Mouse (Mus musculus): ENCODE measurements around the gene Aadac. TPM values are rescaled to one million over a fixed set of nuclear protein-coding genes. Genes with fewer than 3 reads are reported as not detected.

Gene Aadac
- total RNA-seq (2018; cell fraction: chromatin; rRNA removed), result not detected
- not detected for total RNA-seq (2018; cell fraction: cytosol; rRNA removed)
- total RNA-seq (2018; cell fraction: nucleus; rRNA removed), result not detected
- not detected in 3 replicates for polyA plus RNA-seq (2018)

- 78% methylated on average over 1 of the region's 1 CpGs for whole genome bisulfite sequencing (ENCODE audit: missing documents)
- H3K27ac ChIP-seq, result no peak within 1 kb of the TSS
- H3K36me3 ChIP-seq (ENCODE audit: inconsistent target), result no peaks in the 10 kb centered on the region
- no peaks in the 10 kb centered on the region for H3K79me2 ChIP-seq (ENCODE audit: inconsistent target)
- no peak within 1 kb of the TSS for H3K4me3 ChIP-seq (ENCODE audit: inconsistent target)
Observed at GRCm38 (mm10) chr3:60025417-60025816, at the start of gene Aadac. Aadac (plus strand) TSS chr3:60025717.

GRCm38 (mm10) chr3:60003622-60004021 is 21.9 kb upstream of the Aadac start:
- Histone ChIP-seq H3K4me3 (ENCODE audit: inconsistent target) (no peak overlapping the region), H3K27ac (no peak overlapping the region), H3K36me3 (ENCODE audit: inconsistent target) (no peaks in the 10 kb centered on the region), H3K79me2 (ENCODE audit: inconsistent target) (no peaks in the 10 kb centered on the region)

GRCm38 (mm10) chr3:60006443-60006842 is 19.1 kb upstream of the Aadac start, which contains the start of gene Aadacl2:
Aadacl2 (plus strand) TSS chr3:60006743.
- Histone ChIP-seq H3K36me3 (ENCODE audit: inconsistent target) (no peaks in the 10 kb centered on the region), H3K79me2 (ENCODE audit: inconsistent target) (no peaks in the 10 kb centered on the region), H3K4me3 (ENCODE audit: inconsistent target) (no peak within 1 kb of the TSS), H3K27ac (no peak within 1 kb of the TSS)
- 100% methylated on average over 1 of the region's 1 CpGs for WGBS (ENCODE audit: missing documents)

- H3K4me3 ChIP-seq (ENCODE audit: inconsistent target), result no peak overlapping the region
- no peaks in the 10 kb centered on the region for H3K36me3 ChIP-seq (ENCODE audit: inconsistent target)
- H3K79me2 ChIP-seq (ENCODE audit: inconsistent target), result no peaks in the 10 kb centered on the region
- no peak overlapping the region for H3K27ac ChIP-seq
- 93% methylated on average over 4 of the region's 4 CpGs for WGBS (ENCODE audit: missing documents)
Observed at GRCm38 (mm10) chr3:60031511-60031910, 6.0 kb downstream of the Aadac start.

- WGBS (ENCODE audit: missing documents), result 97% methylated on average over 3 of the region's 3 CpGs
- no peaks in the 10 kb centered on the region for H3K36me3 ChIP-seq (ENCODE audit: inconsistent target)
- H3K4me3 ChIP-seq (ENCODE audit: inconsistent target), result no peak overlapping the region
- no peak overlapping the region for H3K27ac ChIP-seq
- H3K79me2 ChIP-seq (ENCODE audit: inconsistent target), result no peaks in the 10 kb centered on the region
Observed at GRCm38 (mm10) chr3:60046221-60046913, 20.9 kb downstream of the Aadac start.

GRCm38 (mm10) chr3:60053231-60053927 is 27.9 kb downstream of the Aadac start:
- H3K27ac ChIP-seq, result no peak overlapping the region
- H3K36me3 ChIP-seq (ENCODE audit: inconsistent target), result no peaks in the 10 kb centered on the region
- no peak overlapping the region for H3K4me3 ChIP-seq (ENCODE audit: inconsistent target)
- H3K79me2 ChIP-seq (ENCODE audit: inconsistent target), result no peaks in the 10 kb centered on the region
- 59% methylated on average over 3 of the region's 3 CpGs for WGBS (ENCODE audit: missing documents)

- no peak overlapping the region for H3K4me3 ChIP-seq (ENCODE audit: inconsistent target)
- WGBS (ENCODE audit: missing documents), result 92% methylated on average over 2 of the region's 2 CpGs
- H3K27ac ChIP-seq, result no peak overlapping the region
Observed at GRCm38 (mm10) chr3:60053931-60054330, 28.4 kb downstream of the Aadac start.

GRCm38 (mm10) chr3:60056451-60056850 is 30.9 kb downstream of the Aadac start:
- H3K27ac ChIP-seq, result no peak overlapping the region
- no peaks in the 10 kb centered on the region for H3K36me3 ChIP-seq (ENCODE audit: inconsistent target)
- no peak overlapping the region for H3K4me3 ChIP-seq (ENCODE audit: inconsistent target)
- H3K79me2 ChIP-seq (ENCODE audit: inconsistent target), result no peaks in the 10 kb centered on the region
- WGBS (ENCODE audit: missing documents), result 52% methylated on average over 3 of the region's 3 CpGs

More at GRCm38 (mm10) chr3:60053931-60054330, 28.4 kb downstream of the Aadac start:
- no peaks in the 10 kb centered on the region for H3K79me2 ChIP-seq (ENCODE audit: inconsistent target)
- no peaks in the 10 kb centered on the region for H3K36me3 ChIP-seq (ENCODE audit: inconsistent target)

GRCm38 (mm10) chr3:60057070-60057808 is 31.7 kb downstream of the Aadac start:
- WGBS (ENCODE audit: missing documents), result 100% methylated on average over 2 of the region's 2 CpGs
- H3K79me2 ChIP-seq (ENCODE audit: inconsistent target), result no peaks in the 10 kb centered on the region
- no peaks in the 10 kb centered on the region for H3K36me3 ChIP-seq (ENCODE audit: inconsistent target)
- no peak overlapping the region for H3K4me3 ChIP-seq (ENCODE audit: inconsistent target)
- H3K27ac ChIP-seq, result no peak overlapping the region

GRCm38 (mm10) chr3:60057809-60058082 is 32.2 kb downstream of the Aadac start:
- Histone ChIP-seq H3K4me3 (ENCODE audit: inconsistent target) (no peak overlapping the region), H3K36me3 (ENCODE audit: inconsistent target) (no peaks in the 10 kb centered on the region), H3K27ac (no peak overlapping the region), H3K79me2 (ENCODE audit: inconsistent target) (no peaks in the 10 kb centered on the region)
- WGBS (ENCODE audit: missing documents), result 100% methylated on average over 1 of the region's 1 CpGs

- no peaks in the 10 kb centered on the region for H3K36me3 ChIP-seq (ENCODE audit: inconsistent target)
- H3K4me3 ChIP-seq (ENCODE audit: inconsistent target), result no peak overlapping the region
- H3K27ac ChIP-seq, result no peak overlapping the region
- no peaks in the 10 kb centered on the region for H3K79me2 ChIP-seq (ENCODE audit: inconsistent target)
- WGBS (ENCODE audit: missing documents), result 100% methylated on average over 1 of the region's 1 CpGs
Observed at GRCm38 (mm10) chr3:60078883-60079415, 53.4 kb downstream of the Aadac start.

GRCm38 (mm10) chr3:60080572-60080971 is 55.1 kb downstream of the Aadac start:
- Histone ChIP-seq H3K4me3 (ENCODE audit: inconsistent target) (no peak overlapping the region), H3K36me3 (ENCODE audit: inconsistent target) (no peaks in the 10 kb centered on the region), H3K27ac (no peak overlapping the region), H3K79me2 (ENCODE audit: inconsistent target) (no peaks in the 10 kb centered on the region)
- 10% methylated on average over 4 of the region's 4 CpGs for WGBS (ENCODE audit: missing documents)

- H3K36me3 ChIP-seq (ENCODE audit: inconsistent target), result no peaks in the 10 kb centered on the region
- no peak within 1 kb of the TSS for H3K27ac ChIP-seq
- H3K4me3 ChIP-seq (ENCODE audit: inconsistent target), result no peak within 1 kb of the TSS
- H3K79me2 ChIP-seq (ENCODE audit: inconsistent target), result no peaks in the 10 kb centered on the region
- 71% methylated on average over 4 of the region's 4 CpGs for WGBS (ENCODE audit: missing documents)
Observed at GRCm38 (mm10) chr3:60081648-60082047, 56.1 kb downstream of the Aadac start, which contains the start of gene Sucnr1. Sucnr1 (plus strand) TSS chr3:60081869.

GRCm38 (mm10) chr3:60082746-60083145 is 57.2 kb downstream of the Aadac start:
- 96% methylated on average over 2 of the region's 3 CpGs for WGBS (ENCODE audit: missing documents)
- no peak overlapping the region for H3K27ac ChIP-seq
- H3K79me2 ChIP-seq (ENCODE audit: inconsistent target), result no peaks in the 10 kb centered on the region
- H3K36me3 ChIP-seq (ENCODE audit: inconsistent target), result no peaks in the 10 kb centered on the region
- no peak overlapping the region for H3K4me3 ChIP-seq (ENCODE audit: inconsistent target)

- Histone ChIP-seq H3K79me2 (ENCODE audit: inconsistent target) (no peaks in the 10 kb centered on the region), H3K4me3 (ENCODE audit: inconsistent target) (no peak overlapping the region), H3K36me3 (ENCODE audit: inconsistent target) (no peaks in the 10 kb centered on the region), H3K27ac (no peak overlapping the region)
- 89% methylated on average over 2 of the region's 2 CpGs for whole genome bisulfite sequencing (ENCODE audit: missing documents)
Observed at GRCm38 (mm10) chr3:60085729-60086128, 60.2 kb downstream of the Aadac start.
